Mouse (Mus musculus) thymus, postnatal 10 days (tissue): ENCODE measurements around the gene Atg7.

ENCODE experiments used
- DNase-seq, 2 experiments: peaks; one replicate each; pipeline ENCODE4 v3.0.0; 2021; ENCODE audit warnings: low spot score in 2 of 2

Atg7 gene

GRCm38 (mm10) chr6:114817948-114818347 is 175.1 kb downstream of the Atg7 start:
- no peak for DNase-seq

GRCm38 (mm10) chr6:114818471-114818870 is 175.6 kb downstream of the Atg7 start:
- no peak for DNase-seq

- DNase-seq = no peak
These were observed 177.1 kb downstream of the Atg7 start for GRCm38 (mm10) chr6:114819971-114820481.

GRCm38 (mm10) chr6:114821646-114822045 is 178.7 kb downstream of the Atg7 start:
- no peak for DNase-seq

GRCm38 (mm10) chr6:114826889-114827288 is 184.0 kb downstream of the Atg7 start:
- DNase-seq = no peak

GRCm38 (mm10) chr6:114829660-114830438 is 187.0 kb downstream of the Atg7 start:
- DNase-seq = no peak

GRCm38 (mm10) chr6:114831807-114832206 is 188.9 kb downstream of the Atg7 start:
- no peak for DNase-seq

GRCm38 (mm10) chr6:114833058-114833685 is 190.3 kb downstream of the Atg7 start:
- no peak for DNase-seq

- no peak for DNase-seq
These were observed 191.0 kb downstream of the Atg7 start for GRCm38 (mm10) chr6:114833791-114834346.

GRCm38 (mm10) chr6:114835344-114835743 is 192.4 kb downstream of the Atg7 start:
- DNase-seq = no peak

GRCm38 (mm10) chr6:114835752-114836151 is 192.9 kb downstream of the Atg7 start:
- DNase-seq = no peak

GRCm38 (mm10) chr6:114836433-114836832 is 193.5 kb downstream of the Atg7 start:
- DNase-seq = no peak

GRCm38 (mm10) chr6:114838872-114839271 is 196.0 kb downstream of the Atg7 start:
- no peak for DNase-seq

GRCm38 (mm10) chr6:114840012-114840411 is 197.1 kb downstream of the Atg7 start:
- no peak for DNase-seq

- no peak for DNase-seq
These were observed 199.2 kb downstream of the Atg7 start for GRCm38 (mm10) chr6:114842131-114842530.

- DNase-seq = no peak
These were observed 200.0 kb downstream of the Atg7 start for GRCm38 (mm10) chr6:114842863-114843262.

- DNase-seq = no peak
These were observed 203.4 kb downstream of the Atg7 start for GRCm38 (mm10) chr6:114846153-114846772.

GRCm38 (mm10) chr6:114847582-114848174 is 204.8 kb downstream of the Atg7 start:
- no peak for DNase-seq

- no peak for DNase-seq
These were observed 205.9 kb downstream of the Atg7 start for GRCm38 (mm10) chr6:114848761-114849160.

- DNase-seq = no peak
These were observed 206.9 kb downstream of the Atg7 start for GRCm38 (mm10) chr6:114849787-114850186.

- DNase-seq = no peak
These were observed 208.8 kb downstream of the Atg7 start for GRCm38 (mm10) chr6:114851688-114852087.

GRCm38 (mm10) chr6:114852739-114853138 is 209.8 kb downstream of the Atg7 start:
- DNase-seq = no peak
